Comparison of ENCODE assay signal across 7 mouse cellular contexts in genomic region chr2:153345454-153346220, GRCm38 (mm10). TPM values are rescaled to one million over a fixed set of nuclear protein-coding genes. Genes with fewer than 3 reads are reported as not detected.
DNase-seq lines count a peak whose midpoint lies in the region; ATAC-seq and TF ChIP-seq lines count a peak whose summit lies in the region.

TSS of gene Asxl1 (plus strand) at chr2:153345829.

- peaks cover 36% of the 10 kb centered on the region for H3K36me3 ChIP-seq in embryonic facial prominence, embryonic 10.5 days (replicated peaks)
- H3K36me3 ChIP-seq in intestine, postnatal 0 days (ENCODE audit: control insufficient read depth, insufficient read depth), result no peaks in the 10 kb centered on the region
- no peaks in the 10 kb centered on the region for H3K36me3 ChIP-seq in midbrain, embryonic 12.5 days
- no peaks in the 10 kb centered on the region for H3K36me3 ChIP-seq in small intestine, adult 2 months (ENCODE audit: control insufficient read depth, insufficient read depth, low read length)

- H3K27me3 ChIP-seq in embryonic facial prominence, embryonic 10.5 days (replicated peaks; ENCODE audit: low read depth, poor library complexity, severe bottlenecking), result no peaks in the 10 kb centered on the region
- H3K27me3 ChIP-seq in intestine, postnatal 0 days (replicated peaks; ENCODE audit: control insufficient read depth, insufficient read depth, low read length), result no peaks in the 10 kb centered on the region
- no peaks in the 10 kb centered on the region for H3K27me3 ChIP-seq in midbrain, embryonic 12.5 days
- no peaks in the 10 kb centered on the region for H3K27me3 ChIP-seq in small intestine, adult 2 months (ENCODE audit: control insufficient read depth, insufficient read depth, low read length)

- H3K4me2 ChIP-seq in intestine, postnatal 0 days (replicated peaks; ENCODE audit: low read depth), result peak within 1 kb of the TSS; percentile 85
- peak within 1 kb of the TSS; percentile 75 for H3K4me2 ChIP-seq in midbrain, embryonic 12.5 days (replicated peaks)

- H3K27ac ChIP-seq in embryonic facial prominence, embryonic 10.5 days (replicated peaks), result peak within 1 kb of the TSS; percentile 96
- H3K27ac ChIP-seq in intestine, postnatal 0 days (ENCODE audit: low read depth, low read length), result peak within 1 kb of the TSS; percentile 98
- H3K27ac ChIP-seq in midbrain, embryonic 12.5 days (replicated peaks), result peak within 1 kb of the TSS; percentile 97
- H3K27ac ChIP-seq in small intestine, adult 2 months (ENCODE audit: insufficient read depth, low read depth, low read length), result peak within 1 kb of the TSS; percentile 93

- peak; percentile 32; the same call in 1 of the 2 replicates for TF ChIP-seq POLR2A in small intestine, adult 2 months (IDR thresholded peaks at IDR 0.05; ENCODE audit: low read depth, low read length)

- no peaks in the 10 kb centered on the region for H3K9me3 ChIP-seq in embryonic facial prominence, embryonic 10.5 days
- H3K9me3 ChIP-seq in intestine, postnatal 0 days (ENCODE audit: control insufficient read depth), result no peaks in the 10 kb centered on the region
- no peaks in the 10 kb centered on the region for H3K9me3 ChIP-seq in midbrain, embryonic 12.5 days

- peak within 1 kb of the TSS; percentile 93 for H3K9ac ChIP-seq in intestine, postnatal 0 days (ENCODE audit: low read depth, low read length)
- peak within 1 kb of the TSS; percentile 98 for H3K9ac ChIP-seq in midbrain, embryonic 12.5 days (replicated peaks)

- DNase-seq in adrenal gland, postnatal 10 days, result peak; percentile 96
- DNase-seq in embryonic facial prominence, embryonic 10.5 days (ENCODE audit: low spot score), result peak; percentile 99
- DNase-seq in gonadal fat pad, adult 2 months (ENCODE audit: low read depth), result no peak
- DNase-seq in left cerebral cortex, postnatal 4 days, result peak; percentile 99

- under 1% methylated on average over 72 of the region's 79 CpGs for WGBS in embryonic facial prominence, embryonic 10.5 days
- WGBS in intestine, postnatal 0 days, result under 1% methylated on average over 67 of the region's 79 CpGs
- 1% methylated on average over 63 of the region's 79 CpGs for WGBS in midbrain, embryonic 12.5 days
- WGBS in small intestine, adult 2 months, result under 1% methylated on average over 71 of the region's 79 CpGs

- peak; percentile 95 for ATAC-seq in intestine, postnatal 0 days
- peak; percentile 97 for ATAC-seq in midbrain, embryonic 12.5 days (ENCODE audit: low FRiP score, low read depth)

- H3K4me1 ChIP-seq in embryonic facial prominence, embryonic 10.5 days, result peaks cover 37% of the 10 kb centered on the region
- peaks cover 14% of the 10 kb centered on the region for H3K4me1 ChIP-seq in intestine, postnatal 0 days (replicated peaks; ENCODE audit: control insufficient read depth, insufficient read depth, low read length)
- peaks cover 35% of the 10 kb centered on the region for H3K4me1 ChIP-seq in midbrain, embryonic 12.5 days
- peaks cover 16% of the 10 kb centered on the region; the same call in 1 of the 2 replicates for H3K4me1 ChIP-seq in small intestine, adult 2 months (ENCODE audit: control insufficient read depth, insufficient read depth, insufficient read length, low read length)

- H3K4me3 ChIP-seq in embryonic facial prominence, embryonic 10.5 days, result peak within 1 kb of the TSS; percentile 69
- H3K4me3 ChIP-seq in intestine, postnatal 0 days (ENCODE audit: low read depth, low read length), result peak within 1 kb of the TSS; percentile 97
- H3K4me3 ChIP-seq in midbrain, embryonic 12.5 days, result peak within 1 kb of the TSS; percentile 74
- peak within 1 kb of the TSS; percentile 96 for H3K4me3 ChIP-seq in small intestine, adult 2 months (ENCODE audit: low read depth, low read length)

- intact Hi-C loops in left cerebral cortex, postnatal 4 days (cut with DNase I), result no loop called here

- TF ChIP-seq CTCF in intestine, postnatal 0 days (IDR thresholded peaks at IDR 0.05; ENCODE audit: low read depth), result no peak
- TF ChIP-seq CTCF in small intestine, adult 2 months (IDR thresholded peaks at IDR 0.05; ENCODE audit: extremely low read depth, insufficient read length, insufficient replicate concordance, low read depth, low read length), result no peak

RNA-seq across cellular contexts. Expression of gene Asxl1, which starts in this region (rescaled TPM):
- 10 to 100 TPM; 23.5 to 30.9 TPM for total RNA-seq in adrenal gland, postnatal 10 days (2021)
- 14.2 and 14.4 TPM in 2 replicates for polyA plus RNA-seq in embryonic facial prominence, embryonic 10.5 days (2016; fragmentation: Nextera tagmentation; extraction: Ambion mirVana)
- polyA plus RNA-seq in gonadal fat pad, adult 2 months (2012; rRNA removed), result 11.8 and 13.1 TPM in 2 replicates
- 6.7 and 7.4 TPM in 2 replicates for polyA plus RNA-seq in intestine, postnatal 0 days (2015; fragmentation: Nextera tagmentation; extraction: Ambion mirVana)
- total RNA-seq in left cerebral cortex, postnatal 4 days (2021), result 10 to 100 TPM; 53.4 to 53.9 TPM
- polyA plus RNA-seq in midbrain, embryonic 12.5 days (2016; fragmentation: Nextera tagmentation; extraction: Ambion mirVana), result 16.4 and 18.2 TPM in 2 replicates
- polyA plus RNA-seq in small intestine, adult 2 months (2012; rRNA removed), result 3.1 and 6.7 TPM in 2 replicates
